Mouse (Mus musculus): Measurements from ENCODE around the gene Spink8. TPM values are rescaled to one million over a fixed set of nuclear protein-coding genes. Genes with fewer than 3 reads are reported as not detected.
A peak's percentile ranks its signal among the peaks of the same experiment; 100 is the strongest.

Gene Spink8
- total RNA-seq, 2 experiments from 2014 or later = 60.4 to 73.2 TPM

DNA sequence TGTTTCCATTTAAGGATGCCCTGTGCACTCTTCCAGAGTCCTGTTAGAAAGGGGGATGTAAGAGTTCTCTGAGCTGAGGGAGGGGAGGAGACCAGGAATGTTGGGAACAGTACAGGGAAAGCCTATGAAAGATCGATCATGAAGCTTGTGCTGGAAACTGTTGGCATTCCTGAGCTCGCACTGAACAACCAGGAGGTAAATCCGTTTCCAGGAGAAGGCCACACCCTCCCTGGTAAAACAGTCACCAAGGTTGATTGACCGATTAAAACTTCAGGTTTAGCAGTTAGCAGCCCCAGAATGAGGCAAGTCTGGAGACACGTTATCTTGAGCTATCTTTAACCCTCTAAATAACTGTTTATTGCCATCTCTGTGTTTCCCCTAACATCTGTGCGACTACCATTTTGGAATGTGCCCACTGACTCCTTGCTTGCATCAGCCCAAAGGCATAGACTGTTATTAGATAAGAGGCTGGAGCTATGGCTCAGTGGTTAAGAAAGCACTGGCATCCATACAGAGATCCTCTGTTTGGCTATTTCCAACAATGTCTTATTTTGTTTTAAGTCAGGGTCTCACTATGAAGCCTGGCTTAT is 59.0 kb downstream of the Spink8 start:
- DNase-seq = no peak

DNA sequence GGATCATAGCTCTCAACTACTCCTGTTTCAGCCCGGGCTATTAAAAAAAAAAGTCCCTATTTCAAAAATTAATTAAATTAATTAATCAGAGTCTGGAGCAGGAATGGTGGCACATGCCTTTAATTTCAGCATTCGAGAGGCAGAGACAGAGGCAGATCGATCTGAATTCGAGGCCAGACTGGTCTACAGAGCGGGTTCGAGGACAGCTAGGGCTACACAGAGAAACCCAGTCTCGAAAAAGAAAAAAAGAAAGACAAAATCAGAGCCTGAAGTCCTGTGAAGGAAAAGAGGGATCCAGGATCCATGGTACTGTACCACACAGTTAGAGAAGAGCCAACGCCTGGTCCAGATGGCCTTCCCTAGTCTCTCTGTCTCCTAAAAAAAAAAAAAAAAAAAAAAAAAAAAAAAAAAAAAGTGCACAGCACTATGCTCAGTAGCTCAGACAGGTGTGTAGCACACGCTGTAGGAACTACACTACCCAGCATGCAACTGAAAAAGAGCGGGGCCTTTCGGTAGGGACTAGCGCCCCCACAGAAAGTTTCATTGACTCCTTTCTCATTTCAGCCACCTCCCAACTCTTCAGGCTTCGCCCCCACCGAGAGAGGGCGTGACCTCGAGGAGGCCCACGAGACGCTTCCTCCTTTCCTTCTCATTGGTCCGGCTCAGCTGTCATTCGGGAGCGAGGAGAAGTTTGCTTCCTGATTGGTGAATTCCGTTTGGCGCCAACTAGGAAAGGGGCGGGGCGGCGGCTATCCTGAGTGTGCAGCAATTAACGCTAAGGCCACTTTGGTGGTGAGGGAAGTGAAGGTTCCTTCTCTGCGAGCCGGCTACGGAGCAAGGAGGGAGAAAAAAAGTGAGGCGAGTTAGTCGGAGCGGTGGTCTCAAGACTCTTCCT is 63.0 kb downstream of the Spink8 start, which contains the start of gene Cdc25a:
Gene Cdc25a (plus strand): TSS at position 783 of the 895 bp plus-strand sequence.
- DNase-seq = peak; percentile 95

DNA sequence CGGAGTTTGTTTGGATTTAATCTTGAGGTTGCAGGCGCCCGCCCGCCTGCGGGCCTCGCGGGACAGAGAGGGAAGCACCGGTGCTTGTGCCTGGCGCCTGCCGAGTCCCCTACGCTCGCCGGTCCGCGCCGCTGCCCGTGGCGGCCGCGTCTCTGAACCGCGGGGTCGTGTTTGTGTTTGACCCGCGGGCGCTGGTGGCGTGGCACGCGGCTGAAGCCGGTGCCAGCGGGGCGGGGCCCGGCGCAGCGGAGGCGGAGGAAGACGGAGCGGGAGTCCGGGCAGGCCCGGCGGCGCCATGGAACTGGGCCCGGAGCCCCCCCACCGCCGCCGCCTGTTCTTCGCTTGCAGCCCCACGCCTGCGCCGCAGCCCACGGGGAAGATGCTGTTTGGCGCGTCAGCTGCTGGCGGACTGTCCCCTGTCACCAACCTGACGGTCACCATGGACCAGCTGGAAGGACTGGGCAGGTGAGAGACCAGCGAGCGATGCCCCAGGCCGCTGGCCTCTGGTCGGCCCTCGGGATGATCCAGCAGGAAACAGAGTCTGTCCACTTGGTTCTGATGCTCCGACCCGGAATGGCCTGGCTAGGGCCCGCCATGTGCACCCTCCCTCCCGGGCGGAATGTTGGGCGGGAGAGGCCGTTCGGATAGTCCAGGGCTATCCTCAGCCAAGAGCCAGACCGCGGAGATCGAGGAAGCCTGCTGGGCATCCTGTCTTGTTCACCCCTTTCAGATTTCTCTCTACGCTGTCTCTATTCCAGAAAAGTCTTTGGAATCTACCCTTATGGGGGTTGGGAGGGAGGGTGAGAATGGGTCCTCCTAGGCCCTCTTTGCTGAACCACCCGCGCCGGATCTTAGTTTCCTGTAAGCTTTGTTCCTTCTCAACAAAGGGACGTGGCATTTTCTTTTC is 63.9 kb downstream of the Spink8 start:
- DNase-seq = peak in 1 of 2 experiments; percentile 49

Other genes starting within 250 kb of the Spink8 start
- gene Fbxw15, start 244.0 kb upstream of the Spink8 start, total RNA-seq (2021) = not detected
- not detected for gene Fbxw24, start 186.2 kb upstream of the Spink8 start, total RNA-seq (2021)
- gene Fbxw25, start 147.6 kb upstream of the Spink8 start, total RNA-seq (2021) = not detected
- not detected for gene Fbxw18, start 109.6 kb upstream of the Spink8 start, total RNA-seq (2021)
- gene Fbxw26, start 66.2 kb upstream of the Spink8 start, total RNA-seq (2021) = not detected
- not detected for gene Fbxw27, start 21.6 kb upstream of the Spink8 start, total RNA-seq (2021)
- 10 to 100 TPM in 1 of 2 experiments, 1 to 10 TPM in 1; 8.3 to 10.1 TPM for gene Nme6, start 20.5 kb downstream of the Spink8 start, total RNA-seq (2021)
- not detected for gene Camp, start 37.3 kb downstream of the Spink8 start, total RNA-seq (2021)
- gene Cdc25a, start 63.3 kb downstream of the Spink8 start, total RNA-seq (2021) = 1 to 10 TPM; 4.4 to 5.0 TPM
- gene Map4, start 119.2 kb downstream of the Spink8 start, total RNA-seq (2021) = 100 to 1,000 TPM; 555 to 604 TPM

Data from layer of hippocampus, postnatal 36 days (tissue).